Mouse (Mus musculus) brain, embryonic 14.5 days (tissue): ENCODE measurements around the gene Prcd.

Experiments
- CTCF ChIP-seq: fragments of 200-500 bp; IDR thresholded peaks from 2 replicates; pipeline ENCODE4 v1.5.1; 2012; ENCODE audit warnings: inconsistent platforms, mild to moderate bottlenecking, moderate library complexity, borderline replicate concordance; ENCODE audit not compliant: insufficient read depth, insufficient read length; ENCODE audit errors: extremely low read depth
- POLR2A ChIP-seq: fragments of 200-500 bp; IDR thresholded peaks from 2 replicates; pipeline ENCODE4 v1.6.1; 2012; ENCODE audit warnings: mild to moderate bottlenecking, inconsistent platforms, borderline replicate concordance; ENCODE audit not compliant: poor library complexity, insufficient read depth, insufficient read length, severe bottlenecking; ENCODE audit errors: extremely low read depth

DNA sequence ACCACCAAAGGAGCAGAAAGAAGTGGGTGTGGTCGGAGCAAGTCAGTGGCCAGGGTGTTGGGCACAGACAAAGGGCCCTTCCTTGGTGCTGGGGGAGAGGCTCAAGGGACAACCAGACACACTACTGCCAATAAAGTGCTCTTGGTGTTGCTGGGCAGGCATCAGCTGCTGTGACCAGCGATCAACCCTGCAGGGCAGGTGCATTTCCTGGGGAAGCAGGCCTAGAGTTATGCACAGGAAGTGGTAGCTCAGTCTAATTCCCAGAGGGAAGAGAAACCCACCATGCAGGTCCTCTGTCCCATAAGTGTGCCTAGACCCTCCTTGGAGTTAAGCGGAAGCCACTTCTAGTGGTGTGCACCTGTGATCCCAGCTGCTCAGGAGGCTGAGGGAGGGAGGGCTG, 45.6 kb upstream of the Prcd start:
- TF ChIP-seq POLR2A (no peak), CTCF (no peak)
